Mouse (Mus musculus): ENCODE measurements around the gene Pxmp4.

Gene Pxmp4

DNA sequence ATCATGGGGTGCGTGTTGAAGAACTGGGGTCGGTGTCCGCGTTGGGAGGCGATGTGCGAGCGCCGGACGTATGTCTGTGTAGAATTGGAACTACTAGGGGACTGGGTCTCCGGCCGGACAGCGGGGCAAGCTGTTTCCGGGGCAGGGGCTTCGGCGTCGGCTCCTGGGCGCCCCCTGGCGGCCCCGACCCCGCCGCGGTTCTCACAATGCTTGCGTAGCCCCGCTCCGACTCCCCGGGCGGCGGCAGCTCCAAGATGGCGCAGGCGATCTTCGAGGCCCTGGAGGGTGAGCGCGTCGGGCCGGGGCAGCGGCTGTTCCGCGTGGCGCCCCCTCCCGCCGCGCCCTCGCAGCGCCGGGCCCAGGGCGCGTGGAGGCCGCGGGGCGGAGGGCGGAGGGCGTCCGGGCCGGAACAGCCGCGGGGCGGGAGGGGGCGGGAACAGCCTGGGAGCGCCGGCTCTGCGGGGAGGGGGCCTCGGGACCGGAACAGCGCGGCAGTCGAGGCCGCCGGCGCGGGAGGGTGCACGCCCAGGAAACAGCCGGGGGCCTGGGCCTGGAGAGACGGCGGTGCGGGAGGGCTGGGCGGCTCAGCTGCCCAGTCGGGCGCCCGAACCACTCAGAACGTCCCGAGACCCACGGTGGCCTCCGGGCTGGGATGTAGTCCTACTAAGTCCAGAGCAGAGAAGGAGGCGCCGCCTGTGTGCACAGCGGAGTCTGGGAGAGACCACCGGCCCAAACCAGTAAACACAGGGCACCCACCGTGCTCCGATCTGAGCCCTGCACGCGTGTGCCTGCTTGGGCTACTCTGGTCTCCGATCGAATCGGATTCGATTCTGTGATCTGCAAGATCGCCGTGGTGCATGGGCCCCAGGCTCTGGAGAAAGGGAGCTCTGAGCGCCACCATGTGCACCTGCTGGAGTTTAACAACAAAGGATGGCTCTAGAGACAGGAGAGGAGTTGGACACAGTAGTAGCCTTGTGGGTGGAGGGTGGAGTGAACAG, 9.9 kb upstream of the Pxmp4 start, which contains the start of the genes Zfp341 and 4930519P11Rik:
Zfp341 (plus strand) TSS at position 180 of the 998 bp plus-strand sequence.
4930519P11Rik (minus strand) TSS at position 320 of the 998 bp plus-strand sequence.
- DNase-seq (ENCODE audit: low spot score in 2 of 2) = peak; percentile 86 to 89

DNA sequence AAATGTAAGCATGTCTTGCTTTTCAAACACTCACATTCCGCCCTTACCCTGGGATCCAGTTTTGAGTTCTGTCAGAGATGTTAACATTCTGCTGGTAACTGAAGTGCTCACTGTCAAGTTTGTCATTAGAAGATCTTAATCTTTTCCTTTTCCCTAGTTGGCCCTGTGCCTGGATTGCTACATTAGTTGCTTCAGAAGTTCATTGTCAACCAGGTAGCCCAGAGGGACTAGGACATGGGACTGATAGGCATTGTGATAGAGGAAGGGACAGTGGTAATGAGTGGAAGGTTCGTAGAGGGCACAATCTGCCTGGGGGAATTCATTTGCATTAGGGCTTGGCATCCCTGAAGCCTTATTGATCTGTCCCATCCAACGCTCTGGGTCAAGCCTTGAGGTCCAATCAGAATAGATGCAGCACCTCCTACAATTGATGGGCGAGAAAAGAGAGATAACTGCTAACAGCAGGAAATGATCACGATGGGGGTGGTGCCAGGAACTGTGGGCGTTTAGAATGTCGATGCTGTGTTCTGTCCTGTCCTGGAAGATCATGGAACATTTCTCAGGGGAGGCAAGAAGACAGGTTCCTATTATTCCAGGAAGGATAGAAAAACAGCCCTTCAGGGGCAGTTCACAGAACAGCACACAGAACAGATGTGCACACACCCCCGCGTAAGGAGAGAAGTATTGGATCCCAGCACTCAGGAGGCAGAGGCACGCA, 5.7 kb upstream of the Pxmp4 start:
- no peak for DNase-seq (ENCODE audit: low spot score in 2 of 2)

DNA sequence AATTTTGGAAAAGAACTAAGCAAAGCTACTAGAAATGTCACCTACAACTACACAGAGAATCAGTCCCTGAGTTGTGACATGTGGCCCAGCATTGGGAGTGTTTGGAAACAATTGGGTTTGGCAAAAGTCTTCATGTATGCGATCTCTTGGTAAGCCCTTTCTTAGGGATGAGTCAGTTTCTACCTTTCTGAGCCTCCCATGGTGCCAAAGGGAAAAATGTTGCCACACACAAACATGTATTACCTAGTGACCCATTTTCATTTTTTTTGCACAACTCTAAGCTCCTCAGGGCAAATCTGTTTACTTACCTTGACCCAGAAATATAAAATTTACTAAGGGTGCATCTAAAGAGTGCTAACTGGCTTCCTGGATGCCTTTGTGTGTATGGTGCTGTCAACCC, 3.5 kb upstream of the Pxmp4 start:
- DNase-seq (ENCODE audit: low spot score in 2 of 2) = no peak

DNA sequence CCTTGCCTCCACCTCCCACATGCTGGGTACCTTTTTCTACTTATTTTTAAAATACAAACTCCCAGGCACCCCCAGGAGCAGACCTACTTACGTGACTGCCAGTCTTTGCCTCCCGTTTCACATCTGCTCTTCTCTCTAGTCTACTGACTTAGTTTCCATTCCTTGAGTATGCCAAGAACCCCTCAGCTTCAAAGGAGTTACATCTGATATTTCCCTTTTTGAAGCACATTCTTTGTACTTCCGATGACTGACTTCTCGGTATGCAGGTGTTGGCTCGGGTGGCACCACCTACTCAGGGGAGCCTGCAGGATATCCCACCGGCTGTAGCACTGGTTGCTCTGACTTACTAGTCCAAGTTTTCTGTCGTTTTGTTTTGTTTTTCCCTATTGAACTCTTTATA, 648 bp upstream of the Pxmp4 start:
- DNase-seq (ENCODE audit: low spot score in 2 of 2) = no peak

DNA sequence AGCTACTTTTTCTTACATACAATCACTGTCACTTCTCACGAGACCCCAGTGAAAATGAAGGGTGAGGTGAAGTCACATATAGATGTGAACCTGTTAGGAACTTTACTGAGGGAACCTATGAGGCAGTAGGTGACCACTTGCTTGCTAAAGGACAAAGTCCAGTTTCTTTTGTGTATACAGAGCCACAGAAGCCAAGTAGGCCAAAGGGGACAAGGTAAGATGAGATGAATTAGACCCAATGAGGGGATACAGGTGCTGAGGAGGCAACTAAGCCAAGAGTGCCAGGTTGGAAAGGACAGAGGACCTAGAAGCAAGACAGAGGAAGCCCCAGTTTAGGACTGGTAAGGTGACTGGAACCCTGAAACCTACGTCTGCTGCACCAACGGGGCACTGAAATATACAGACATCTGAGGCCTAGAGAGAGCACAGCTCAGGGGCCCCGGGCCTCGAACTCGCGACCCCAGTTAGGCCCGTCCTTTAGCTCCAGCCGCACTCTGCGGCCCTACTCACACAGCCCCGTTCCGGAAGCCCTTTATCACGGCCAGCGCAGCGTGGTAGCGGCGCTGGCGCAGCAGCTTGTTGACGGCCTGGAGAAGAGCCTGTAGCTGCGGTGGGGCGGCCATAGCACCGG, 386 bp downstream of the Pxmp4 start:
- DNase-seq (ENCODE audit: low spot score in 2 of 2) = no peak

DNA sequence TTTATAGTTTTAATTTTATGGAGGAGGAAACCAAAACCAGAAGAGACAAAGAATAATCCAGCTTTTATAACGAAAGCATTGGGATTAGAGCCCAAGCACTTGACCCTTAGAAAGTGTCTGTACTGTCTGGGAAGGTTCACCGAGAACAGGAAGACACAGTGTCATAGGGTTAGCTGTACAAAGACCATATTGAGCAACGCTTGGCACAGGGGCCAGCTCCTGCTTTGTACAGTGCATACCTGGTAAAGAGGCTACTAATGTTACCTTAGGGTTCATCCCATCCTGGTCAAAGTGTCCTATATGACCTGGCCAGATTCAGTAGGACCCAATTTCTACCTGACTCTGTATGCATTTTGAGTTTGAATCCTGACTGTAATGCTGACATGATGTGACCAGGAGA, 2.2 kb downstream of the Pxmp4 start:
- DNase-seq (ENCODE audit: low spot score in 2 of 2) = no peak

DNA sequence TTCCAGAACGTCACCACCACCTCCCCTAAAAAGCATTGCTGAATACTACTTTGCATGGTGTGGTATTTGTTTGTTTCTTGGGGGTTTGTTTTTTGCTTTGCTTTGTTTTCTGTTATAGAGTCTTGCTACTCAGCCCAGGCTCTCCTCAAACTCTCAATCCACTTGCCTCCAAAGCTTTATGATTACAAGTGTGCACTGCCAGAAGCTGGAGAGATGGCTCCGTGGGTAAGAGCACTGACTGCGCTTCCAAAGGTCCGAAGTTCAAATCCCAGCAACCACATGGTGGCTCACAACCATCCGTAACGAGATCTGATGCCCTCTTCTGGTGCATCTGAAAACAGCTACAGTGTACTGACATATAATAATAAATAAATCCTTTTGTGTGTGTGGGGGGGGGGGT, 2.9 kb downstream of the Pxmp4 start:
- DNase-seq (ENCODE audit: low spot score in 2 of 2) = no peak

DNA sequence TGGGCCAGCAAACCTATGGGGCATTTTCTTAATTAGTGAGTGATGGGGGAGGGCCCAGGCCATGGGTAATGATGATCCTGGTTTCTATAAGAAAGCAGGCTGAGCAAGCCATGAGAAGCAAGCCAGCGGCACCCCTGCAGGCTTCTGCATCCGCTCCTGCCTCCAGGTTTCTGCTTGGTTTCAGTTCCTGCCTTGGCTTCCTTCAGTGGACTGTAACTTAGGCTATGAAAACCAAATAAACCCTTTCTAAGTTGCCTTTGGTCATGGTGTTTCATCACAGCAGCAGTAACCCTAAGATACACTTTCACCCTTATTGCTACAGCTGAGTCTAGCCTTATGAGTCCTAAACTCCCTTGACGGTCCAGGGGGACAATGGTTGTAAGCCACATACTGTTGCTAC, 6.1 kb downstream of the Pxmp4 start:
- no peak for DNase-seq (ENCODE audit: low spot score in 2 of 2)

DNA sequence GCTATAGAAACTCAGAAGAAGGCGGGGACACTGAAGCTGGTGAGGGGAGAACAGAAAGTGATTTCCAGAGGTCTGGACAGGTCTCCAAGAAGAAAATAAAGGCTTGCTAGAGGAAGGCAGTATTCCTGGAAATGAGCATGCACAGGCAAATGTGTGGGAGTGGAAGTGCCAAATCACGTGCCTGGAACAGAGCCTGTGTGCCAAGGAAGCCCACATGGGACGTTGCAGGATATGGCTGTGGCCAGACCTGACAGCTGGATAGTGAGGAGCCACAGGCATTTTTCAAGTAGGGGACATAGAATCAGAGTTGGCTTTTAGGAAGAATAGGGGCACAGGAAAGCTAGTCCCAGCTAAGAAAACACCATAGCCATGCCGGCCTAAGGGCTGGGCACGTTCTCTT, 7.7 kb downstream of the Pxmp4 start:
- DNase-seq (ENCODE audit: low spot score in 2 of 2) = no peak

DNA sequence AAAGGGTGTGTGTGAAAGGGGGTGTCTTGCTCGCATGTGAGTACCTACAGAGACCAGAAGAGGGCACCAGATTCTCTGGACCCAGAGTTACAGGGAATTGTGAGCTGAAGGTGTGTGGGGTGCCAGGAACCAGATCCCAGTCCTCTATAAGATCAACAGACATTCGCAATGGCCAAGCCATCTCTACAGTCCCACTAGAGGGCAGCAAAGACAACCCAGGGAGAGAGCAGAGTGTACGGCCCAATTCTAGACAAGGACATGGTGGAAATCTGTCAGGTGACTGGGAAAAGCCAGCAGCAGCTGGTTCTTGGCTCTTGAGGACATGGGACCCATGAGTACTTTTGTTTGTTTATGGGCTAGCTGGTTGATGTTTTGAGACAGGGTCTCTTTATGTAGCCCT, 10.5 kb downstream of the Pxmp4 start:
- DNase-seq (ENCODE audit: low spot score in 2 of 2) = no peak

DNA sequence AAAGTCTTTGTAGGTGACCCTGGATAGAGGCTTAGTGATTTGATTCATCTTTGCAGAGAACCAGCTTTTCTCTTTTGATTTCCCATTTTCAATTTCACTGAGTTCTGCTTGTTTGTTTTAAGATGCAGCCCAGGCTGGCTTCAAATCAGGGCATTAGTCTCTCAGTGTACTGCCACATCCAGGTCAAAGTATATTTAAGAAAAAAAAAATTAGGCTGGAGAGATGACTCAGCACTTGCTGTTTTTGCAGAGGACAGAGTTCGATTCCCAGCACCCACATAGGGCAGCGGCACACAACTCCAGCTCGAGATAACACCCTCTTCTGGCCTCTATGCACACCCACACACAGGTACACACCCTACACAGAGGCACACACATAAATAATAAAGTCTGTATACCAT, 12.3 kb downstream of the Pxmp4 start:
- no peak for DNase-seq (ENCODE audit: low spot score in 2 of 2)

DNA sequence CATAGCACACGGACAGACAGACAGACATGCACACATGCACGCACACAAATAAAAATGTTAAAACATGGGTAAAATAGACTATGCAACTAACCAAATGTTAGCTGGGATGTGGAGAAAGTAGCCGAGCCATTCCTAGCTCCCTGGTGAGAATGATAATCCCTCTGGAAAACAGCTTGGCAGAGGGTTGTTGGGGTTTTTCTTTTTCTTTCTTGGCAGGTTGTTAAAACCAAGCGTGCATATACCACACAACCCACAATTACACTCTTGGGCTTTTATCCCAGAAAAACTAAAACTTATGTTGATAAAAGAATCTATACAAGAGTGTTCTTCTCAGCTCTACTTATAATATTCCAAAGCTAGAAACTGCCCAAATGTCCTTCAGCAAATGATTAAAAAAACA, 14.5 kb downstream of the Pxmp4 start:
- DNase-seq (ENCODE audit: low spot score in 2 of 2) = no peak

DNA sequence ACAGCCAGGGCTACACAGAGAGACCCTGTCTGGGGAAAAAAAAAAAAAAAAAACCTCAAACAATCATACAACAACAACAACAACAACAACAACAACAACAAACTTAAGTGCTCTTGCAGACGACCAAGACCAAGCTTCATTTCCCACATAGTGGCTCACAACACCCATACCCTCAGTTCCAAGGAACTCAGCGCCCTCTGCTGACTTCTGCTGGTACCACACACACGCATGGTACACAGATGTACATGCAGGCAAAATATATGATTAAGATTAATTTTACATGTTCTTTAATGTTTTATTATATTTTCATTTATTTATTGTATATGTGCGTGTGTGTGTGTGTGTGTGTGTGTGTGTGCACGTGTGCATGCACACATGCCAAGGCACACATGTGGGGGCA, 17.1 kb downstream of the Pxmp4 start:
- DNase-seq (ENCODE audit: low spot score in 2 of 2) = peak in 1 of 2 experiments; percentile 54

DNA sequence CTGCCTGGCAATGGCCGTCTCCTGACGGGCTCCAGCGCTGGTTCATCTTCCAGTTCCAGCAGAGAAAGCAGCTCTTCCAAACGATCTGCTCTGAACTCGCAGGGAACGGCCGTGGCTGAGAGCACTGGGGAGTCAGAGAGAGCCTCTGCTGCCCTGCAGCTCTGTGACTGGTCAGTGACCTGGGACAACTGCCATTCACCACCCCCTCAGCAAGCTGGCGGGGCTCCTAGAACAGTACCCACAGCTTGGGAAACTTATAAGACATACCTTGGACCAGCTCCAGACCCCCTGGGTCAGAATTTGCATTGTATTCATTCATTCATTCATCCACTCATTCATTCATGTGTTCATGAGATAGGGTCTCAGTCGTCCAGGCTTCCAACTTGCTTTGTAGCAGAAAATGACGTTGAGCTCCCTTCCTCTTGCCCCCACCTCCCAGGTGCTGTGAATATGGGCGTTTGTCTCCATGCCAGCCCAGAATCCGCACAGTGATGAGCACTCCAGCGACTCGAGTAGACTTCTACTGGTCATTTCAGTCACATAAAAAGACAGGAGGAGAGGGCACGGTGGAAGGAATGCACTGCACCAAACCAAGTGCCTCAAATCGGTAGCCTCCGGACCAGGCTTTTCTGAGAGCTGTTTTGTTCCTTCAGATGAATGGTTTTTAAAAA, 18.4 kb downstream of the Pxmp4 start:
- no peak for DNase-seq (ENCODE audit: low spot score in 2 of 2)

DNA sequence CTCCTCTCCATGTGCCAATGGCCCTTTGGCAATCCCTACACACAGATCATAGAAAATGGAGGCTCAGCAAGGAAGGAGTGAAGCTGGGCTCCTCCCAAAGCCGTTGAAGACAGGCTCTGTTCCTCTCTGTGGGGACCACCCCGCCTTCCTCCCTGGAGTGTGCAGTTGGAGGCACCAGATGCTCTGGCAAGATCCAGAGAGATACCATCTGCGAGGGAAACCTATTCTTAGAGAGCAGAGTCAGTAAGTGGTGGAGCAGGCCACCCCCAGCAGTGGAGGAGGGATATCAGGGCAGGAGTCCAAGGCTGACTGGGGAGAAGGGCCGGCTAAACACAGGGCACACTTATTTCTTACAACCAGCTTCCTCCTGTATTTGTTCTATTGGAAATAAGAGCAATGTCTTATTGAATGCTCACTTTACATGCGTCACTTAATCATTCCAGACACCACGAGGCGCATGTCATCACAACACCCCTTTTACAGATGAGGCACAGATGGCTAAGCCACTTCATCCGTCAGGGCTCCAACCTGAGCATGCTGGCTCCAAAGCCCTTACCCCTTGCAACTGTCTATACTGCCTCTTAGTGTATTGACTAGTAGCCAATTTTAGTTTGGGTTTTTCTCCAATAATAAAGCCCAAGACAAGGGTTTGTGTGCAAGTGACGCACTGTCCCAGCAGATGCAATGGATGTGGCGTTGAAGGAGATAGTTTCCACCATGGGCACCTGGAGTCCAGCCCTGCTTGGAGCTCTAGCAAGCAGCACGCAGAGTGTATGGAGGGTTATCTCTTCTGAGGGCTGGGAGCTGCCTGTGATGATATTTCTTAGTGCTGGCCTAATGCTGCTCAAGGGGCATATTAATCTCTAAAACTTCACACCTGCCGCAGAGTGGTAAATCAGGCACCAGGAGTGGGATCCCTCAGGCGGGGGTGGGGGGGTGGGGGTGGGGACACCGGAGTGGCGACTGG, 19.3 kb downstream of the Pxmp4 start:
- DNase-seq (ENCODE audit: low spot score in 2 of 2) = peak; percentile 82 to 90

DNA sequence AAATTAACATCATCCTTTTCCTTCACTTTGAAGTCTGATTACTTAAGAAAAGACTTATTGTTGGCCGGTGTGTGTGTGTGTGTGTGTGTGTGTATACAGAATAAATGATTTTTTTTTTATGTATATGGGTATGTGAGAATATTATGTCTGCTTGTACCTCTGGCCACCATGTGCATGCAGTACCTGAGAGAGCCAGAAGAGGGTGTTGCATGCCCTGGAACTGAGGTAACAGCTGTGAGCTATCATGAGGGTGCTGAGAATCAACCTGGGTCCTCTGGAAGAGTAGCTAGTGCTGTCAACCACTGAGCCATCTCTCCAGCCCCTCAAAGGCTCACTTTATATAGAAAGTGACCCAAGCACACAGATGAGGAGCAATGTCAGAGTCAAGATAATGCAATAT, 22.1 kb downstream of the Pxmp4 start:
- DNase-seq (ENCODE audit: low spot score in 2 of 2) = no peak

DNA sequence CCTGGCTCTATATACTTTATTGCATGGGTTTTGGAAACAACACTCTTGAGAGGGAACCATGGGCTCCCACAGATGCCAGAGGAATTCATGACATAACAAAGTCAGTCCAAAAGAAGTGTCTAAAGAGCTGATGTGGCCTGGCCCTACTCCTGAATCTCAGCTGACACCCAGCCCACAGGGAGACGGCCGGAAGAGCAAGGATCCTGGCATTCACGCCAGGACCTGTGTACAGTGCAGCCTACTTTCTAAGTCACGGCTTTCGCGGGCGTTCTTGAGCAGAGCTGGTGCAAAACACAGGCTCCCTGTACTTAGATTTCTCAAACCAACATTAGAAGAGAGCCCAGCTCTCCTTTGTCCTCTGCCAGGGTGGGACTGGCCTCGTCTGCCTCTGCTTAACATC, 22.9 kb downstream of the Pxmp4 start:
- no peak for DNase-seq (ENCODE audit: low spot score in 2 of 2)

DNA sequence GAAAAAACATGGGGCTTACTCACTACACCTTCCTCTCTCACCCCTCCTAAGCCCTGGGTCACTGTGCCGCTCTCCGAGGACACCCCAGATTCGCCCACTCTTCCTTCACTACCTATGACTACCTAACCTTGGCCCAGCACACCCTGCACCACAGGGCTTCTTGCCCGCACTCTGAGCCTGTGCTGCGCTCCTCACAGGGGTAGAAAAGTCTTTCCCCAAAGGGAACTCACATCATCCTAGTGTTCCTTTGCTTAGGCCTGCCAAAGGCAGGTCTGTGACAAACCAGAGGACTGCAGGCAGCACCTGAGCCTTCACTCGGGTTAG, 25.8 kb downstream of the Pxmp4 start:
- DNase-seq (ENCODE audit: low spot score in 2 of 2) = no peak

DNA sequence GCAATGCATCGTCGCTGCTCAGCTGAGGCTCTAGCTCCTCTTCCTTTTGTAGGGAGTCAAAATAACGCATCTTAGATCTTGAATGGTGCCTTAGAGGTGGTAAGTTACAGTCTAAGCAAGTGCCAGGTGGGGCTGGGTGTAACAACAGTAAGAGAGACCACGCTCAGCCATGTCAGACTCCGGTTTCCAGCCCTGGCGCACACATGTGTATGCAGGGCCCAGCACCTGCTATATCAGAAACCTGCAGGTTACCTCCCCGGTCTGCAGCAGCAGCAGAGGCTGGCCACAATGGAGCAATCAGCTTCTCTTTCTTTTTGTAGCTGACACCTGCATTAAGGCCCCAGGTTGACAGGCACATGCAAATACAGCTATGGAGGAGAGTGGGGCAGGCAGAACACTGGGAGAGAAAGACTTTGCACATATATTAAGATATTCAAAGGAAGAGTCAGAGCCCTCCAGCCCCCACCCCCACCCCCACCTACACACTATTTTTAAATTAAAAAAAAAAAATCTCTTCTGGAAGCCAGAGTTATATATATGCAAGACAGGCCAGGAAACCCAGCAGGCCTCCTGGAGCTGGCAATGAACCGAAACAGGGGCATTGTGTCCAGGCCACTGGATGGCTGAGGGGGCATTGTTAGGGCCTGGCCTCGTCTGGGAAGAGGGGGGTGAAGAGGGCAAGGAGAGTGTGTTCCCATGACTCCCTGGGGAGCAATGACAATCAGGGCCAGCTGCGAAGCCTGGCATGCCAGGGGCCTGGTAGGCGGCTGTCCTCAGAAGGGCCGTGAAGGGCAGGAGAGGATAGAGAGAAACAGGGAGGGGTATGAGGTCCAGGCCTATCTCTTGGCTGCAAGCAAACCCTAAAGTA, 26.4 kb downstream of the Pxmp4 start:
- no peak for DNase-seq (ENCODE audit: low spot score in 2 of 2)

DNA sequence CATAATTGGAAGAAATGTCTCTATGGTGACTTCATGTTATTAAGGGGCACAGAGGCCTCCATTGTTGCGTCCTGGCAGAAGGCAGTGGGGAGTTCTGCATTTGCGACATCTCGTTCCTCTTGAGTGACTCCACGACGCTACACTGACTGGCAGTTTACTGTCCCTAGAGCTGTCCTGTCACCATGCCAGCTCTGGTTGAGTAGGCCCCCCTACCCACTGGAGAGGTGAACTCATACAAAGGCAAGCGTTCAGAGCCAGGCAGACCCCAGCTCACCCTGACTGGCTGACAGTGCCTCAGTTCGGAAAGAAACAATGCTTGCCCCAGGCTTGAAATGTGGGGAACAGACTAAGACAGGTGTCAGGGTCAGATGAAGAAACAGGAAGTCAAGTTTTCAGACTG, 29.2 kb downstream of the Pxmp4 start:
- DNase-seq (ENCODE audit: low spot score in 2 of 2) = no peak
